Mouse (Mus musculus): ENCODE results near the gene Ccdc103.

DNA sequence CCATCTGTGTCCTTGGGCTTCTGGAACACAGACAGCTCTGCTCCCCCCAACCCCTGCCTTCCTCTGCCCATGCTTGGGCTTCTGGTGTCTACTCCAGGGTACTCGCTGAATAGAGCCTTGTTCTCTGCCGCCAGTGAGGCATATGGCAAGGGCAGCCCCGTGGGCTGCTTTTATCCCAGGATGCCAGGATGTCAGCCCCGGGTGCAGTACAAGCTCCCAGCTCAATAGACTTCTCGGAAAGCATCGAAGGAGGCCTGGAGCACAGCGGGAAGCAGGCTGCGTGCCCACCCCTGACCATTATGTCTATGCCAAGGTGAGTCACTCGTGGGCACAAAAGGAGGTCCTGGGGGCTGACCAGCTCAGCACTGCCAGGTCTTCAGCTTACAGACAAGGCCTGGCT lies 17.4 kb downstream of the Ccdc103 start:
- TF ChIP-seq CTCF (IDR thresholded peaks at IDR 0.05; ENCODE audit: borderline replicate concordance, insufficient read depth, low read depth, low read length) (no peak), POLR2A (IDR thresholded peaks at IDR 0.05; ENCODE audit: borderline replicate concordance, insufficient read depth, low read length) (no peak)

Data from cerebellum, adult 2 months (tissue).